Mouse (Mus musculus) hindbrain, postnatal 0 days (tissue): ENCODE results near the gene Hist1h2af. TPM values are rescaled to one million over a fixed set of nuclear protein-coding genes. Genes with fewer than 3 reads are reported as not detected.
"Not testable (repeated sequence)": the region's sequence is repeated elsewhere in the genome, so short reads cannot be mapped to it uniquely, and the experiment has no call there.

Experiments
- ATAC-seq: fragments of 200-750 bp; cut with Nextera tagmentation; 2 replicates; pipeline ENCODE4 v1.8.0; 2017; ENCODE audit warnings: mild to moderate bottlenecking, moderate TSS enrichment, moderate library complexity
- DNase-seq: peaks from one replicate; pipeline ENCODE4 v3.0.0-alpha.2; 2015; ENCODE audit warnings: low spot score
- H3K27ac ChIP-seq: fragments of 300-500 bp; sonication (generic); 2 replicates; pipeline ENCODE4 v1.5.1; 2014; ENCODE audit warnings: mild to moderate bottlenecking
- H3K27me3 ChIP-seq: fragments of 300-500 bp; sonication (generic); 2 replicates; pipeline ENCODE4 v1.6.1; 2014; ENCODE audit warnings: low read length, mixed read lengths; ENCODE audit not compliant: insufficient read depth
- H3K36me3 ChIP-seq: fragments of 300-500 bp; sonication (generic); 2 replicates; pipeline ENCODE4 v1.6.1; 2014; ENCODE audit warnings: low read length, mixed read lengths; ENCODE audit not compliant: insufficient read depth
- H3K4me1 ChIP-seq: fragments of 300-500 bp; sonication (generic); 2 replicates; pipeline ENCODE4 v1.6.1; 2014; ENCODE audit warnings: antibody characterized with exemption, low read length, mixed read lengths; ENCODE audit not compliant: insufficient read depth
- H3K4me2 ChIP-seq: fragments of 300-500 bp; sonication (generic); 2 replicates; pipeline ENCODE4 v1.6.1; 2014; ENCODE audit warnings: low read depth, mild to moderate bottlenecking, low read length, moderate library complexity, mixed read lengths
- H3K4me3 ChIP-seq: fragments of 300-500 bp; sonication (generic); 2 replicates; pipeline ENCODE4 v1.5.1; 2014; ENCODE audit warnings: low read length
- H3K9ac ChIP-seq: fragments of 300-500 bp; sonication (generic); replicated peaks from 2 replicates; pipeline ENCODE4 v1.6.1; 2014; ENCODE audit warnings: mild to moderate bottlenecking, low read length, moderate library complexity, mixed read lengths
- H3K9me3 ChIP-seq: fragments of 300-500 bp; sonication (generic); 2 replicates; pipeline ENCODE4 v1.6.1; 2016; ENCODE audit warnings: low read length, mixed read lengths
- CTCF ChIP-seq: IDR thresholded peaks from 2 replicates; pipeline ENCODE4 v1.5.1; 2016; ENCODE audit warnings: antibody characterized with exemption, control low read depth, low read depth
- WGBS: fragments of 180-500 bp; shearing (Covaris S2); extraction: QIAGEN DNeasy Blood & Tissue Kit; methylation state at CpG from one replicate; pipeline ENCODE4 v1.1.7; 2014; 5-methylcytosine and 5-hydroxymethylcytosine counted together
- polyA plus RNA-seq: library from polyadenylated mRNA; unstranded; fragments of >200 nt; fragmentation: Nextera tagmentation; extraction: Ambion mirVana; gene quantifications from 2 replicates; pipeline ENCODE4 v1.2.1, GENCODE M21; 2015
- total RNA-seq: library from RNA; depleted of rRNA; stranded (reverse); fragments of >200 nt; gene quantifications from 2 replicates; pipeline ENCODE4 v1.2.3, GENCODE M21; 2014

Gene Hist1h2af
- total and polyA plus RNA-seq, 2 experiments from 2014 or later = 3.3 to 415 TPM

GRCm38 (mm10) chr13:23538249-23538648, 4.5 kb downstream of the Hist1h2af start:
- Histone ChIP-seq H3K36me3 (no peaks in the 10 kb centered on the region), H3K9ac (no peak overlapping the region), H3K9me3 (no peaks in the 10 kb centered on the region), H3K27me3 (no peaks in the 10 kb centered on the region), H3K4me1 (peaks cover 7% of the 10 kb centered on the region; the same call in 1 of the 2 replicates), H3K4me3 (no peak overlapping the region), H3K4me2 (no peak overlapping the region), H3K27ac (no peak overlapping the region)
- TF ChIP-seq CTCF = no peak
- no peak for DNase-seq
- no peak for ATAC-seq
- 73% methylated on average over 5 of the region's 5 CpGs for WGBS

DNA sequence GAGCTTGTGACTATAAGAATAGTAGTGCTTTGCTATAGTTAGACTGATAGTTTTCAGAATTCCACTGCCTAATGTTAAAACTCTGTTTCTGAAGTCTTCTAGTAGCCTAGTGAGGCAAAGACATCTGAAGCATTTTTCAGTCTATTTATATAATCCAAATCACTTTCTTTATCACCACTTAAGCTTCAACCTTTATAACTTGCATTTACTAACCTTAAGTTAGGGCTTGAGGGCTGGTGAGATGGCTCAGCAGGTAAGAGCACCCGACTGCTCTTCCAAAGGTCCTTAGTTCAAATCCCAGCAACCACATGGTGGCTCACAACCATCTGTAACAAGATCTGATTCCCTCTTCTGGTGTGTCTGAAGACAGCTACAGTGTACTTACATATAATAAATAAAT, 6.1 kb downstream of the Hist1h2af start:
- H3K27ac ChIP-seq = not testable (repeated sequence)

DNA sequence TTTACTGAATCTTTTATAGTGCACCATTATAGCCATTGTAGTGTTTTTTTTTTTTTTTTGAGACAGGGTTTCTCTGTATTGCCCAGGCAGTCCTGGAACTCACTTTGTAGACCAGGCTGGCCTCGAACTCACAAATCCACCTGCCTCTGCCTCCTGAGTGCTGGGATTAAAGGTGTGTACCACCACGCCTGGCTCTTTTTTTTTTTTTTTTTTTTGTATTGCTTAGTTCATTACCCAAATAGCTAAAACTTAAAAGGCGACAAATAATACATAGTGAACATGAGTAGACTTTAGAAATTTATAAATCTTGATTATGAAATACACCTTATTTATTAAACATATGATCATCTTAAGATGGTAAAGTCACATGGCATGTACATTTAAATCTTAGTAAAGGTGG, 7.8 kb downstream of the Hist1h2af start:
- TF ChIP-seq CTCF = no peak
- 81% methylated on average over 3 of the region's 3 CpGs for WGBS
- Histone ChIP-seq H3K9ac (no peak overlapping the region), H3K4me3 (no peak overlapping the region), H3K36me3 (no peaks in the 10 kb centered on the region), H3K4me2 (no peak overlapping the region), H3K27ac (no peak overlapping the region), H3K9me3 (no peaks in the 10 kb centered on the region), H3K4me1 (no peaks in the 10 kb centered on the region), H3K27me3 (no peaks in the 10 kb centered on the region)
- ATAC-seq (no peak), DNase-seq (no peak)

More for the DNA sequence above, 6.1 kb downstream of the Hist1h2af start:
- H3K4me3 ChIP-seq, H3K36me3 ChIP-seq, H3K4me1 ChIP-seq, H3K4me2 ChIP-seq, ATAC-seq, H3K9ac ChIP-seq, H3K9me3 ChIP-seq, DNase-seq, H3K27me3 ChIP-seq: not testable (repeated sequence)
- WGBS = 87% methylated on average over 1 of the region's 1 CpGs

GRCm38 (mm10) chr13:23542225-23542980, 8.7 kb downstream of the Hist1h2af start:
- Histone ChIP-seq H3K27ac (peak overlapping the region; percentile 67; the same call in 1 of the 2 replicates), H3K4me3 (peak overlapping the region; percentile 47), H3K9ac (peak overlapping the region; percentile 21; the same call in 1 of the 2 replicates), H3K4me2 (peak overlapping the region; percentile 79)
- H3K36me3 ChIP-seq, ATAC-seq, DNase-seq, H3K27me3 ChIP-seq, H3K9me3 ChIP-seq, H3K4me1 ChIP-seq: not testable (repeated sequence)
- WGBS = 3% methylated on average over 3 of the region's 3 CpGs

DNA sequence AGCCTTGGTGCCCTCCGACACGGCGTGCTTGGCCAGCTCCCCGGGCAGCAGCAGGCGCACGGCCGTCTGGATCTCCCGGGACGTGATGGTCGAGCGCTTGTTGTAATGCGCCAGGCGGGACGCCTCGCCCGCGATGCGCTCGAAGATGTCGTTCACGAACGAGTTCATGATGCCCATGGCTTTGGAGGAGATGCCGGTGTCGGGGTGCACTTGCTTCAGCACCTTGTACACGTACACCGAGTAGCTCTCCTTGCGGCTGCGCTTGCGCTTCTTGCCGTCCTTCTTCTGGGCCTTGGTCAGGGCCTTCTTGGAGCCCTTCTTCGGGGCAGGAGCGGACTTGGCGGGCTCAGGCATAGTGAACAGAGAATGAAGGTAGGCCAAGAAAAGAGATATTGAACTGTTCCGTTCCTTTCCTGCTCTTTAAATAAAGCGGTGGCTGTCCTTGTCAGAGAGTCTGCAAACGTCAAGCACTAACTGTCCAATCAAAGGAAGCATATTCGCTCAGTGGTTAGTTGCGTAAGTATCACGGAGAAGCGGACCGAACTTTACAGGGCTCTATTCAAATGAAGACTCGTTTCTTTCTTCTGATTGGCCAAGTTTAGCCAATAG, 9.4 kb downstream of the Hist1h2af start, which contains the start of gene Hist1h2bh:
Gene Hist1h2bh, minus strand, starts transcription at position 394 of the 609 bp plus-strand sequence.
- Histone ChIP-seq H3K27ac (peak within 1 kb of the TSS; percentile 88), H3K9ac (peak within 1 kb of the TSS; percentile 21; the same call in 1 of the 2 replicates), H3K4me3 (peak within 1 kb of the TSS; percentile 47), H3K4me2 (peak within 1 kb of the TSS; percentile 79)
- under 1% methylated on average over 35 of the region's 42 CpGs for whole genome bisulfite sequencing
- not testable (repeated sequence) for H3K27me3 ChIP-seq, H3K9me3 ChIP-seq, H3K4me1 ChIP-seq, H3K36me3 ChIP-seq
- DNase-seq (peak; percentile 91), ATAC-seq (peak; percentile 88)

- no peaks in the 10 kb centered on the region for H3K4me1 ChIP-seq
- peak within 1 kb of the TSS; percentile 79 for H3K4me2 ChIP-seq
- DNase-seq (peak; percentile 96), ATAC-seq (peak; percentile 97)
- H3K36me3 ChIP-seq = no peaks in the 10 kb centered on the region
- H3K9me3 ChIP-seq = no peaks in the 10 kb centered on the region
- H3K4me3 ChIP-seq = peak within 1 kb of the TSS; percentile 47
- no peak for TF ChIP-seq CTCF
- whole genome bisulfite sequencing = 1% methylated on average over 22 of the region's 45 CpGs
- no peaks in the 10 kb centered on the region for H3K27me3 ChIP-seq
- no peak within 1 kb of the TSS; the same call in 1 of the 2 replicates for H3K9ac ChIP-seq
- peak within 1 kb of the TSS; percentile 88 for H3K27ac ChIP-seq
These were observed 10.5 kb downstream of the Hist1h2af start, which contains the start of gene Hist1h3f for GRCm38 (mm10) chr13:23543965-23544786. Gene Hist1h3f, plus strand, starts transcription at chr13:23544052.

GRCm38 (mm10) chr13:23544787-23545120, 11.0 kb downstream of the Hist1h2af start:
- H3K4me2 ChIP-seq = peak overlapping the region; percentile 79; the same call in 1 of the 2 replicates
- 0% methylated on average over 12 of the region's 14 CpGs for WGBS
- not testable (repeated sequence) for DNase-seq, H3K4me1 ChIP-seq, H3K36me3 ChIP-seq, ATAC-seq, H3K27me3 ChIP-seq, H3K27ac ChIP-seq, H3K9me3 ChIP-seq, H3K9ac ChIP-seq
- H3K4me3 ChIP-seq = peak overlapping the region; percentile 47
